Mouse (Mus musculus) thymus, adult 2 months (tissue): ENCODE data around the gene Lrrc8e.
A peak's percentile ranks its signal among the peaks of the same experiment; 100 is the strongest.

Experiments
- CTCF ChIP-seq: fragments of 200-500 bp; IDR thresholded peaks from 2 replicates; pipeline ENCODE4 v1.5.1; 2012; ENCODE audit warnings: mild to moderate bottlenecking, control low read depth, low read length, moderate library complexity, borderline replicate concordance; ENCODE audit not compliant: control insufficient read depth, poor library complexity, insufficient read depth; ENCODE audit errors: extremely low read depth
- POLR2A ChIP-seq: fragments of 200-500 bp; IDR thresholded peaks from 2 replicates; pipeline ENCODE4 v1.6.1; 2012; ENCODE audit warnings: mild to moderate bottlenecking, low read length, control low read depth, moderate library complexity; ENCODE audit not compliant: control insufficient read depth, poor library complexity, insufficient read depth; ENCODE audit errors: extremely low read depth

DNA sequence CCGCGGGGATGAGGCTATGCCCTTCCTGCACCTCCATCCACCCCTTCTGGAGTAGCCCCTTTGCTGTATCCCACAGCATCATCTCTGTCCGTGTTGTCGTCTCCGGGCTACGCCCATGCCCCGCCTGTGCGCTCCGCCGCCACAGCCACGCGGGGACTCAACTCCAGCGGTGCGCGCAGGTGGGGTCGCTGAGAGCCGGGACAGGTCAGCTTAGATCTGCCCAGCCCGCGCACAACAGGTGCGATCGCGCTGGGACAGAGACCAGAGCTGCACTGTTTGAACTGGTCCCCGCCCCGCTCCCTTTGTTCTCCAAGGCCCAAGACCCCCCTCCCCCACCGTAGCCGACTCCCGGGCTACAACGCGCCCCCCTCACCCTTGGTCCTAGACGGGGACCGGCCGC lies 32.1 kb downstream of the Lrrc8e start:
- peak; percentile 2; the same call in 1 of the 2 replicates for TF ChIP-seq CTCF
- TF ChIP-seq POLR2A: no peak
